Mouse (Mus musculus) urinary bladder, postnatal 25 days (tissue): ENCODE results near the gene Asna1.

Experiments
- DNase-seq: peaks from one replicate; pipeline ENCODE4 v3.0.0; 2022; ENCODE audit warnings: low spot score

The Asna1 gene

DNA sequence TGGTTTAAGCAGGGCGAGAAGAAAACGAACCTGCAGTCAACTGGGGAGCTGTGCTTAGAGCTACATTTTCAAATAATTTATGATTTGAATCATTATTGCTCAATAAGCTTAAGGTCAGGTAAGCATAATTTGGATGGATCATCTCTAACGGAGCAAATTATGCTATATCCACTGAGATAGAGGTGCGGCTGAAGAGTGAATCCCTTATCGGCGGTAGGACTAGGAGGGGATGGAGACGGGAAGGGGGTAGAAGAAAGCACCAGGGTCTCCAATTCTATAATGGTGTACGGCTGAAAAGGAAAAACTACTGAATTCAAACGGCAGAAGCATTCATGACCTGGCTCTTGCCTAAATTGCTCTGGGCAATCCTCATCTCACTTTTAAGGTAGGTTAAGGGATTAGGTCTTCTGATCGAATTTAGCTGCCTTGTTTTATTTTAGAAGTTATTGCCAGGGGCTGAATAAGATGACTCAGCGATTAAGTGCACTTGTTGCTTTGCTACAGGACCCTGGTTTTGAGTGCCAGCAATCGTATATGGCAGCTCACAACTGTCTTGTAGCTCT, 10.2 kb upstream of the Asna1 start:
- DNase-seq = no peak

- peak; percentile 58 for DNase-seq
Measured at GRCm38 (mm10) chr8:85034764-85035163, 9.7 kb upstream of the Asna1 start.

GRCm38 (mm10) chr8:85033867-85034266, 8.8 kb upstream of the Asna1 start:
- DNase-seq = no peak

GRCm38 (mm10) chr8:85032622-85033311, 7.7 kb upstream of the Asna1 start:
- no peak for DNase-seq

DNA sequence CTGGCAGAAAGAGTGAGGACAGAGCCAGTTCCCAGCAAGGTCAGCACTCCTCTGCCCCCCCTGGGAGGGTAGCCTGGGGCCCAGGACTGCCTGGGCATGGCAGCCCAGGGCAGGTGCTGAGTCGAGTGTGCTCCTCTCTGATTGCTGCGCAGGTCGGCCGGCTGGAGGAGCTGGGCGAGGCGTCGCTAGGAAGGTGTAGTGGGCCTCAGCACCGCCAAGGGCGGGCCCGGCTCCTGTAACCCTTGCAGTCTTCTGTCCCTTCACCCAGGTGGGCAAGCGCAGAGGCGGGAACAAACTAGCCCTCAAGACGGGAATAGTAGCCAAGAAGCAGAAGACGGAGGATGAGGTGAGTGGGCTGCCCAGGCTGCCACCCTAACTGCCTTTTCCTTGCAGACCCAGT, 4.2 kb upstream of the Asna1 start:
- DNase-seq = no peak

- DNase-seq = no peak
Measured at GRCm38 (mm10) chr8:85027922-85028321, 2.8 kb upstream of the Asna1 start.

GRCm38 (mm10) chr8:85027516-85027855, 2.4 kb upstream of the Asna1 start:
- DNase-seq = no peak

GRCm38 (mm10) chr8:85026670-85027515, 1.8 kb upstream of the Asna1 start, which contains the start of gene Trir:
Gene Trir (plus strand): TSS chr8:85026823.
- peak; percentile 94 for DNase-seq

DNA sequence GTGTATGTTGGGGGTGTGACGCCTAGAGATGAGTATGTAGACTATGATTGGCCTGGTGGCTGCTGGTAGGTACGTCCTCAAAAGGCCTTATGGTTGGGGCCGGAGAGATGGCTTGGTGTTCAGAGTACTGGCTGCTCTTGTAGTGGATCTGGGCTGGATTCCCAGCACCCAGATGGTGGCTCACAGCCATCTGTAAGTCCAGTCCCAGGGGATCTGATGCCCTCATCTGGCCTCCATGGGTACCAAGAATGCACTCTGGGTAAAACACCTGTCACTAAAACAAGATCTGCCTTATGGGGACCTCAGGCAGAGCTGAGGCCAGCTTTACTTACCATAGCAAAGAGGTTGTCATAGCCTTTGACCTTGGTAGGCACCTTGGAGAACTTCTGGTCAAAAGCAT, 1.2 kb downstream of the Asna1 start:
- no peak for DNase-seq

GRCm38 (mm10) chr8:85021514-85022055, 3.5 kb downstream of the Asna1 start:
- DNase-seq = no peak

DNA sequence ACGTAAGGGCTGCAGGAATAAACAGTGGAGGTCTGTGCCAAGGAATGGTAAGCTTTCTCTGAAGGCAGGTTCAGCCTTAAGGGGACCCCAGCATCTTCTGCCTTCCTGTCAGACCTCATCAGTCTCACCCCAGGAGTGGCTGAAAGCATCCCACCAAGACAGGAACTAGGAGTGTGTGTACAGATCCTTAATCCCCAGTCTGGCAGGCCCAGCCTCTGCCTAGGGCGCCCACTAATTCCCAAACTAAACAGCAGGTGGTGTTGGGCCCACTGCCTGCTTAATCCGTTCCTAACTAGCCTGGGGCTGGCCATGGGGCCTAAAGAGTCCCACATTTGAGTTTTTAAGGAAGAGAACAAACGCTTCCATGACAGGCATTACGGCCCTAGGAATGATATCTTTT, 7.9 kb downstream of the Asna1 start:
- no peak for DNase-seq

- DNase-seq = no peak
Measured at GRCm38 (mm10) chr8:85016724-85017123, 8.4 kb downstream of the Asna1 start.

GRCm38 (mm10) chr8:85014431-85014830, 10.7 kb downstream of the Asna1 start, which contains the start of gene Best2:
Gene Best2 (minus strand): TSS chr8:85014531.
- no peak for DNase-seq

DNA sequence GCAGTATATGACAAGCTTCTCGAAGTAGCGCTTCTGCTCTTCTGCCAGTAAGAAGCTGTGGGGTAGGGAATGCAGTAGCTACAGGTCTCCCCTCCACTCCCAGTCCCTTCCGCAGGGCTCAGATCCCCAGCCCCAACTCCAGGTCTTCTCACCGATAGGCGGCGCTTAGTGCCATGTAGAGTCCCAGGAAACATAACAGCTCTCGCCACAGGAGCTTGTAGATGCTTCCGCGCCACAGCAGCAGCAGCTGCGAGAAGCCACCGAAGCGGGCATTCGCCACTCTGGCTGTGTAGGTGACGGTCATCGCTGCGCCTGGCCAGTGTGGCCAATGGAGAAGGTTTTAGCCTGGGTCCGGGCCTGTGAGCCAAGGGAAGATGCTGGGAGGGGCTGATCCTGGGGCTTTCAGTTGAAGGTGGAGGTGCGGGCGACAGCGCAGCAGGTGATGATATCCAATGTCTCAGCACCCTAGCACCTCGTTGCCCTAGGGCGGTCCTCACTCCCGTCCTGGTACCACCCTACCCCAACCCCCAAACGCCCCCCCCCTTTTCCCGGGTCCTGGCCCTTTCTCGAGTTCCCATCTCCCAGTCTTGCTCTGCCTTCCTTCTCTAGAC, 11.7 kb downstream of the Asna1 start:
- DNase-seq = peak; percentile 67

DNA sequence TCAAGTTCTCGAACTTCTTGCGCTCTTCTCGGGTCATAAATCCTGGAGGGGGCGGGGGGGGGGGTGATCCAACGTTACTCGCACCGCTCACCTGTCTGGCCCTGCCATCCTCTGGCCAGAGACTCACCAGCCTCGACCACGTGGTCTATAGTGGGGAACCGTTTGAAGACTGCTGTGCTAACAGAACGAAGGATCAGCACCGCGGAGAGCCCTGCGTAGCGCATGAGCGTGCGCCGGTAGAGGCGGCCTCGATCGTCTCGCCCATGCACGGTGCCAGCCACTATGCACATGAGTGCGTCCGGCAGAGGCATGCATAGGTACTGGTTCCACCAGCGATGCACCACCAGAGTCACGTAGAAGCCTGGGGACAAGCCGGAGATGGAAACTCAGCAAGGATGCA, 13.8 kb downstream of the Asna1 start:
- no peak for DNase-seq

DNA sequence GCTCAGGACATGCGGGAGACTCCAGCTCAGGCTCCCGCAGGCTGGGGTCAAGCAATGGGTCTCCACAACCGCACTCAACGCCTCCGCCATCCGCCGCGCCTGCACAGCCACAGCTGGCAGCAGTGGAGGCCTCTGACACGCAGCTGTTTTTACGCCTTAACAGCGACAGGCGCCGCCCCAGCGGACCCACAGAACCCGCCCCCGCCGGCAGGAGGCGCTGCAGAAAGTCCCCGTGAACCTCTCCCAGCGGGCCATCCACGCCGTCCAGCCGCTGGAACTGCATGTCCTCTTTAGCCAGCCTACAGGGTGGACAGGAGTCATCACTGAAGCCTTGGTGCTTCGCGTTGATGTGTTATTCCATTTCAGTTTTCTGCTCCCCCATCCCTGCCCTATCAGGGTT, 17.4 kb downstream of the Asna1 start:
- peak; percentile 43 for DNase-seq

GRCm38 (mm10) chr8:84997649-84998295, 27.3 kb downstream of the Asna1 start:
- DNase-seq = peak; percentile 91

DNA sequence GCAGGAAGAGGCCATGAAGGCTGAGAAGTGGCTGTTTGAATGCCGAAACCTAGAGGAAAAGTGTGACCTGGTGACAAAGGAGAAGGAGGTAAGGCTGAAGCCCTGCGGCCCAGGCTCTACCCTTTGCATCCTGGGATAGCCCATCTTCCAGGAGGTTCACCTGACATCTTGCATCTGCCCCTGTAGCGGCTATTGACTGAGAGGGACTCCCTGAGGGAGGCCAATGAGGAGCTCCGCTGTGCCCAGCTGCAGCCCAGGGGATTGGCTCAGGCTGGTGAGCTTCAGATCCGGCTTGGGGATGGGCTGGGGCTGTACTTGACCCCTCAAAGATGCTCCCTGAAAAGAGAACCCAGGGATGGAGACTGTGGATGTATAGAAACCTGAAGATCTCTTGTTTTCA, 28.1 kb downstream of the Asna1 start:
- DNase-seq = no peak

- no peak for DNase-seq
Measured at GRCm38 (mm10) chr8:84995680-84996079, 29.4 kb downstream of the Asna1 start.

- no peak for DNase-seq
Measured at GRCm38 (mm10) chr8:84994375-84994774, 30.7 kb downstream of the Asna1 start.

DNA sequence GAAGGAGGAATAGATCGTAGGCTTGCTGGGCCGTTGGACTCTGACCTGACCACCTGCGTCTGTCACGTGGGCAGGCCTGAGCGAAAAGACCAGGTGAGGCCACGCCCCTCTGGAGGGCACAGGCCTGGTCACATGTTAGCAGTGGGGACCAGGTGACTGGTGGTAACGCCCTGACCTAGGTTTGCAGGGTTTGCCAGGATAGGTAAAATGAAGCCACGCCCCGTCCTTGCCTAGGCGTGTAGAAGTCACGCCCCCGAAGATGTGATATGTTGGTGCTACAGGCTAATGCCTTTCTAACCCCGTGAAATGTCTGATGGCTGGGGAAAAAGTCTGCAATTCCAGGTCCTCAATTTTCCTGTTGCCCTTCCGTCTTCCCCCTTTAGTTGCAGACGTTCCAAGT, 34.2 kb downstream of the Asna1 start:
- DNase-seq = peak; percentile 67

- peak; percentile 93 for DNase-seq
Measured at GRCm38 (mm10) chr8:84990349-84990748, 34.7 kb downstream of the Asna1 start, which contains the start of gene Hook2. Gene Hook2 (plus strand): TSS chr8:84990603.
